Mouse (Mus musculus) G1E-ER4 (cell line): ENCODE data around the gene Krt4. TPM values are rescaled to one million over a fixed set of nuclear protein-coding genes. Genes with fewer than 3 reads are reported as not detected.

ENCODE experiments used
- GATA1 ChIP-seq: IDR thresholded peaks from one replicate; pipeline ENCODE4 v1.8.0; 2012; ENCODE audit warnings: low read length, inconsistent platforms
- polyA plus RNA-seq: library from polyadenylated mRNA; stranded (reverse); fragments of >175 nt; gene quantifications from 2 replicates; pipeline ENCODE4 v1.2.3, GENCODE M21; 2012

The Krt4 gene
- polyA plus RNA-seq, result not detected in 2 replicates

DNA sequence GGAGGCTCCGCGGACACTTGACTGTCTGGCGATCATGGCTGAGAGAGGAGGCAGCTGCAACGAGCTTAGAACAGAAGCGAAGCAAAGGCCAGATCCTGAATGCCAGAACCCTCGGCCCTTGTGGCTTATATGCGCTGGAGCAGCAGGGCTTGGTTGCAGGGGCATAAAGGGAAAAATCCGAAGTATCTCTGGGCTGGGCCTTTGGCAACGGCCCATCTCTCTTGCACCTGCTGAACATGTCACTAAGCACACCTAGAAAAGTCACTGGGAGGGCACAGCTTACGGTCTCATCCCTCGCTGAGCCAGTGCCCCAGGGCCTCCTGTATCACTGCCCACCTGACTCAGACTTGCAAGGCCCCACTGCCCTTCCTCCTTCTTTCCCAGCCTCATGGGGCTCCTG lies at the start of gene Krt4:
Gene Krt4, minus strand, starts transcription at position 101 of the 400 bp plus-strand sequence.
- TF ChIP-seq GATA1, result no peak

DNA sequence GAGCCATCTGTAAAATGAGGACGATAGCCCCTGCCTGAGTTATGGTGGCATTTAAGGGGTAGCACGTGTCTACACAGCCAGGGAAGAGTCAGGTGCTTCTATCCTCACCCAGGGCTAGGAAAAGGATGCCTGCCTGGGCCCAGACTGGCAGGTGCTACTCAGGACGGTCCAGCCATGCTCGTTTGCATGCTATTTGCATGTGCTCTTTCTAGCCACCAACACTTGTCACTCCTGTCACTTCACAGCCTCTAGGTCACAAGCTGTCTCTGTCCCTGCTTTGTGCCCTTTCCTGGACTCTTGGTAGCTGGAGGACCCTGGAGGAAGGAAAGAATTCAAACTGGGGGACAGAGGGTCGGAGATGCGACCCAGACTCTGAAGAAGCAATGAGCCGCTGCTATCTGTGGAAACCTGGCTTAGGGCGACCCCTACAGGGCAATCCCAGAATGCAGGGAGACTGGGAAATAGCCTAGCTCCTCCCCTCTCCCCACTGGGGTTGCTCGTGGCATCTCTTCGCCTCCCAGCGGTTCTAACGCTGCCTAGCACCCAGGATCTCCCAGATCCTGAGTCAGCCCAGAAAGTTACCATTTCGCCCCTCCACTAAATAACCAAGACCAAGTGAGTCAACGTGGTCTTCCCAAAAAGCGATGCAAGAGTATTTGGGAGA lies 49.0 kb upstream of the Krt4 start:
- no peak for TF ChIP-seq GATA1

DNA sequence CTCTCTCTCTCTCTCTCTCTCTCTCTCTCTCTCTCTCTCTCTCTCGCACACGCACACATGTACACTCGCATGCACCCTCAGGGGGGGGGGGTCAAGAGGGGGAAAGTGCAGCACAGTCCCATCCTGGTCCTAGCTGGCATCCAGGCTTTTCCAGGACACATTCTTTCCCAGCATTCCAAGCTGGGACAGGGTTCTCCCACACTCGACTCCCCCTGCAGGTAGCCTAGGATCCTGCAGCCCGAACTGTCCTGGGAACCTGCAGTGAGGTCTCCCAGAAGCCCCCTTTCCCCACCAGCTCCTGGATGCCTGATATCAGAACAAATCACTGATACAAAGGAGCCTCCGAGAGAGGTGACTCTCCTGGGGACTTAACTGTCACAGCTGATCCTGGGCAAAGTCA lies 46.0 kb upstream of the Krt4 start:
- no peak for TF ChIP-seq GATA1

DNA sequence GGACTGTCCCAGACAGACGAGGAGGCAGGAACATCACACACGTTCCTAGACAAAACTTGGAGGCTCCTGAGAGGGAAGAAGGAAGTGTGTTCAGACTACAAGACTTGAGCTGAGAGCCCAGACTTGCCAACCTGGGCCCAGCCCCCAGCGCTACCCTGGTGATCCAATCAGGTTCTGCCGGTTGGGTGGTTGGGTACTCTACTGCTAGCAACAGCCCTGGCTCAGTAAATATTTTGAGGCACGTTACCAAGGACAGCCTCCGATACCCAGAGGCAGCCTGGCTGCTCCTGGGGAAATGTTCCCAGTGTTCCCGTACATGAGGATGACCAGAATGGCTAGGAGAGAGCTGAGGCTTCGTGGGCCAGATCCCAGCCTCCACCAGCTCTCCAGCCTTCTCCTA lies 42.3 kb upstream of the Krt4 start:
- no peak for TF ChIP-seq GATA1

DNA sequence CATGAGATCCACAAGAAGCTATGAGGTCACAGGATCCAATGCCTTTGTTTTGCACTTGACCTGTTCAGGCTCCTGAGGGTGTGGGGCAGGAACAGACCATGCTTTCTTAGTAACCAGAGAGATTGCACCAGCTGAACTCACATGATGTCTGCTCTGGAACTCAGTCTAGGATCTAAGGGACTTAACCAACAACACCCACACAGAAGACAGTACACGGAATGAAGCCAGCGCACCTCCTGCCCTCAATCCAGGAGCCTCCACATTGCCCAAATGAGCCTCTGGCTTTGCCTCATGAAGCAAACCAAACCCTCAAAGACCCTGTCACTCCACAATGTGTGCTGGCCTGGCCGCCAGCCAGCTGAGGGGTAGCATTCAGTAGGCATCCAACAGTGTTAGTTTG lies 34.4 kb upstream of the Krt4 start:
- TF ChIP-seq GATA1, result no peak

DNA sequence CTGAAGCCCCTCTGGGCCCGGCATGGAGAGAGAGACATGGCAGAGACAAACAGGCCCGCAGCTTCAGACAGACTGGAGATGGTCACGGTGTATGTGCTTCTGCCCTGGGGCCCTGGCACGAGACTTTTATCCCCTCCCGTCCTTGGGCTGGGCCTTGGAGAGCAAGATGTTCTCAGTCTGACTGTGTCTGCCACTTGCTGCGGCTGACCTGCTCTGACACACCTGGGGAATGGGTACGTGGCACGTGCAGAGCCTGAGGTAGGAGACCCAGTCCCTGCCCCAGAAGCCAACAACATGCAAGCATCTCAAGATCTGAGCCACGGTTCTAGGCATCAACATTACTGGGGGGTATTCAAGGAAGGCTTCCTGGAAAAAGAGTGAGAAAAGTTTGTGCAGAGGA lies 29.7 kb upstream of the Krt4 start, which contains the start of gene Krt78:
Gene Krt78, minus strand, starts transcription at position 101 of the 400 bp plus-strand sequence.
- no peak for TF ChIP-seq GATA1

DNA sequence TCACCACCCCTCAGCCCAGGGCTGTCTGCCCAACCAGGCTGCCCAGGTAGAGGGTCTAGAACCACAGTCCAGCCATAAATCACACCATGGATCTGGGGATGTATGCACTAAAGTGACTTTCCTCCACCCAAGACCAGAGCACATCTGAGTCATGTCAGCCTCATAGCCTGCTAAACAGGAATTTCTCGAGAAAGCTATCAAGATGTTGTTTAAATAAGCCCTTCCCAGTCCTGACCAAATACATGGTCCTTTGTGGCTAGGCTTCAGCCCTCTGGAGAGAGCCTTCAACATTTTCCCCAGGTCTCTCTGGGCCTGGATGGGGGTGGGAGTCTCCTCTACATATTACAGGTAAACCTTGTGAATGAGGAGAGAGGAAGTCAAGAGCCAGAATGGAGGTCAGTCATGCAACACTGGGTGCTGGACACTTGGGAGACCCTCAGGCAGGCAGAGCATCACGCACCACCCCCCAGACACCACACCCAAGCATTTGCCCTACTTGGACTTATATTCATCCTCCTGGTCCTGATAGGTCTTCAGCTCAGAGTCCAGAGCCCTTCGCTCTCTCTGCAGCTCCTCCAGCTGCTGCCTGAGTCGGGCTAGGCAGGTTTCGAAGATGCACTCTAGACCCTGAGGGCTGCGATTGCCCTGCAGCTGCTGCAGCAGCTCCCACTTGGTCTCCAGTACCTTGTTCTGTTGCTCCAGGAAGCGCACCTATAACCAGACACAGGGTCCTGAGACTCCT lies 28.4 kb upstream of the Krt4 start:
- no peak for TF ChIP-seq GATA1

DNA sequence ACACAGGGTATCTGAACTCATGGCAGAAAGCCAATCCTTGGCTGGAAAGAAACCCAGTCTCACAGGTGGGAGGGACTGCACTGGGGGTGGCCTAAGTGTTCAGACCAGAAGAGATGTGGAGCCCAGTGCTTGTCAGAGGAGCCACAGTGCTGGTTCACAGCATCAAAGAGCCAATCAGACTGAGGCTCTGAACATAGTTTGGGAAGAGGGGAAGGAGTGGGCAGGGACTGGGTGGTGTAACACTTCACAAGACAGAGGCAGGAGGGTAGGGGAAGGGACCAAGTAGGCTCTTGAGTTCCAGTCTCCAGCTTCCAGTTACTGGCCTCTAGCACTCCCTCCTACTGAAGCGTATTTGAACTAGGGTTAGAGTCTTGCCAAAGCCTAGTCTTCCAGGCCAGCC lies 20.9 kb upstream of the Krt4 start:
- TF ChIP-seq GATA1, result no peak

DNA sequence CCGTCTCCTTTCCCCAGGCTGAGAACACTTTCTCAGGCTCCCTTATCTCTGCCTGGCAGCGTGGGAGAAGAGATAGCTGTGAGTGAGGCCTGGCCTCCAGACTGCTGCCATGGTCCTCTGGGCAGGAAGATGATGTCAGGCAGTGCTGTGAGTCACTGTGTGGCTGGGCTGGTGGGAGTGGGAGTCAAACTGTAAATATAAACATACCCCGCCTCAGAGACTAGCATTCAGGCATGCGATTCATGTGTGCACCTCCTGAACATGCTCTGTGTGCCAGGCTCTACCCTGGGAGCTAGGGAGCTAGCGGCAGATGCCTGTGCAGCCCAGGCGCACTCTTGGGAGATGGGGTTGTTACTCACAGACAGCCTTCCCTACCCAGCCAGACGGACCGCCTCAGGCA lies 17.4 kb upstream of the Krt4 start:
- TF ChIP-seq GATA1, result no peak

DNA sequence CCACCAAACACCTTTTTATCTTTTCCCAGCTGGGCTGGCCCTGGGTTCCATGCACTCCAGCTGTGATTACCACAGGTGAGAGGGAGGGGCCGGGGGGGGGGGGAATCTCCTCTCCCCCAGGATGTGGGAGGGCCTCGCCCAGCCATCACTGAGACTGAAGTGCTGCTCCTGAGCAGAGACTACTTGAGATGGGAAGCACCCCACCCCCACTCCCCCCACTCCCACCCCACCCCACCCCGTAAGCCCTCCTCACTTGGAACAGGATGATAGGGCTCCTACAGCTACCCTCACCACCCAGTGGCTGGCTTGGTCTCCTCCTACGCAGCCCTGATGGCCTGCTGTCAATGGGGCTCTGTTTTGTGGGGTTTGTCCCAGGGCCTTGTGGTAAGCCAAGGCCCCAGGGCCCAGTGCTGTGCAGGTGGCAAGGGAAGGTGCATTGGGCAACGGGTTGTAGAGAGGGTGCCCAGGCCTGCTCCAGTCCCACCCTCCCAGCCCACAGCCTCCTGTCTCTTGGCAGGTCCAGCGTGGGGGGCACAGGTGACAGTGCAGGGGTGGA lies 15.8 kb upstream of the Krt4 start, which contains the start of gene Krt79:
Gene Krt79, minus strand, starts transcription at position 51 of the 556 bp plus-strand sequence.
- no peak for TF ChIP-seq GATA1

DNA sequence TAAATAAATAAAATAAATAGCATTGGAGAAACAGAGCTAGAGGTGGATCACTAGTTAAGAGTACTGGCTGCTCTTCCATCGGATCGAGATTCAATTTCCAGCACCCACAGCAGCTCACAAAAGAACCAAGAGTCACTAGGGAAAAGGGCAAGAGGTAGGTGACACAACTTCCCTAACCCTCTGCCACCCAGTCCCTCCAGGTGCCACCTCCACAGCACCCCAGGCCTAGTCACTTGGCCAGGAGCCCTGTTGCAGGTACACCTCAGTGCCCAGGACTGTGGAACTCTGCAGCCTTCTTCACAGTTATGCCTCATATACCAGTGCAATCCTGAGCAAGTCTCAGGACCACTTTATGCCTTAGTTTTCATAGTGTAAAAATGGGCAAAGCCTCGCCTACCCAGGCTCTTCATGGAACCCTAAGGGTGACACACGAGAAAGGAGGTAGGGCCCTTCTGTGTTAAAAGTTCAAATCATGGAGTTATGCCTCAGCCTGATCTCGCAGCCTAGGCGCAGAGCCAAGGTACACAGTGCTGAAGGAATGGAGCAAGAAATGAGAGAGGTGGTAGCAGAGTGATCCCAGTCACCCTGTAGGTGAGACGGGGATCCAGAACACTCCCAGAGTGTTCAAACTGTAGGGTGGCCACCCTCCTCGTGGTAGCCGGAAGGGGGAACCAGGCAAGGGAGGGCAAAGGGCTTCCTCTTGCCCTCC lies 14.2 kb upstream of the Krt4 start:
- no peak for TF ChIP-seq GATA1

DNA sequence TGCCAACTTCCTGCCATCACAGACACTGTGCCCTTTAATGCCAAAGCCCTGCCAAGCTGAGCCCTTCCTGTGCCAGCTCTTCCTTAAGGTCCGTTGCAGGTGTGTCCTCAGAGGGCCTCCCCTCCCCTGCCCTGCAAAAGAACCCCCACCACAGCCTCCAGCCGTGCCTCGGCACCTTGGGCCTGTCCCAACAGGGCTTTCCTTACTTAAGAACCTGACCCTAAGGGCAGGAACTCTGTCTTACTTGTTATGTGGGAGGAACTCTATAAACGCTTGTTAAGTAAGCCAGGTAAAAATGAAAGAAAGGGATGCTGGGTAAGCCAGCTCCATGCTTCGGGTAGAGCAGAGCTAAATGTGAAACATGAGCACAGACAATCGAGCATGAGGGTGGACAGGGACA lies 8.5 kb upstream of the Krt4 start:
- TF ChIP-seq GATA1, result no peak

DNA sequence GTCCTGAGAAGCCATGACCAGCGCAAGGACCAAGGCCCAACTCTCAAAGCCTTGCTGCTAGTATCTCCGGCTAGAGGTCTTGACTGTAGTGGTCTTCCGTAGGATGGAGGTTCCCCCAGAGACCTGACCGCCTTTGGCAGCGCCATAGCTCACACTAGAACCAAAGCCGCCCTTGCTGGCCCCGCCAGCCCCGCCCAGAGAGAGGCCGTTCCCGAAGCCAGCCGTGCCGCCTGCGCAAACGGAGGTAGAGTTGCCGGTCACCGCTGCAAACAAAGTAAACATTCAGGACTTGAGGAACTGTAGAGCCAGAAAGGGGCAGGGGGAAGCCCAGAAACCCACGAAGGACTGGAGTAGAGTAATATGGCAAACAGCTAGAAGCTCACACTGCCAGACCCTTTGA lies 5.1 kb upstream of the Krt4 start:
- no peak for TF ChIP-seq GATA1

DNA sequence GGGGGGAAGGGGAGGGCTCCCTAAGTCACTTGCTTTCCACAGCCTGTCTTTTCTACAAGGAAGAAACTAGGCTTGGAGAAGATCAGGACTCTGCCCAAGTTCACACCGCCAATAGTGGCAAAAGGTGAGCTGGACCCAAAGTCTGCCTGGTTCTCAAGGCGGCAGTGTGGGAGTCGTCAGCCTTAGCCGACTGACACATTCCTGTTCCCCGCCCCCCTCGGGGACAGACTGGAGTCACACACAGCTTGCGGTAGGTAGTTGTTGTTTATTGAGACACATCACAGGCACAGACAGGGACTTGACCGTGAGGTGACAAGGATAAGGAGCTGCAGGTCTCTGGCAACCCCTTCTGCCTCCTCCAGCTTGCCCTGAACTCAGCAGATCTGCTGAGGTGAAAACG lies 4.6 kb upstream of the Krt4 start:
- TF ChIP-seq GATA1, result no peak

DNA sequence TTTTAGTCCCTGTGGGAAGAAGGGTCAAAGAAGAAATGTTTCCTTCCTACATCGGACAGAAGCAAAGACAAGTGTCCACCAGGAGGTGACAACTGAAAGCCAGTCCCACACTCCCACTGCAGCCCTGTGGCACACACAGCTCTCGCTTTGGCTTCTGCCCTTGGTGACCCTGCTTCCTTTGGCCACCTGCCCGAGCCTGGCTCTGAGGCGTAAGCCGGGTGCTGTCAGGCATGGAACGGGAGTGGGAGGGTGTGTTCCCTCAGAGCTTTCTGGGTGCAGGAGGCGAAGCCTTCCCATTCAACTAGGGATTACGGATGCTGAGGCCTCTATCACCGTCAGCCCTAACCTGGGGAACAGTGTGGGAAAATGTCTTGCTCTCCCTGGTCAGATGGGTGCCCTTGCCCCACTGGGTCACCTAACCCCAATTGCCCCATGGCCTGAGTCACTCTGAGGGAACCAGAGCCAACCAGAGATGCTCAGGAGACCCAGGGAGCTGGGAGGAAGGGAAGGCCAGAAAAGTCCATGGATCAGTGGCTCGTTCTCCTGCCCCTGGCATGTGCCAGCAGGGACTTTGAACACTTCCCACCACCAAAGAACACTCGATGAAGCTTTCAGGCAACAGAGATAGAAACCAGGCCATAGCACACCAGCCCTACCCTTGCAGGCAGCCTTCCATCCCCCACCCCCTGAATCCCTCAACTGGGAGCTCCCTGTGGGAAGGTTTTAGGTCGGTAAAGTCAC lies 3.0 kb upstream of the Krt4 start:
- no peak for TF ChIP-seq GATA1
